32 mouse cellular contexts compared by ENCODE assay signal in the genomic region with DNA sequence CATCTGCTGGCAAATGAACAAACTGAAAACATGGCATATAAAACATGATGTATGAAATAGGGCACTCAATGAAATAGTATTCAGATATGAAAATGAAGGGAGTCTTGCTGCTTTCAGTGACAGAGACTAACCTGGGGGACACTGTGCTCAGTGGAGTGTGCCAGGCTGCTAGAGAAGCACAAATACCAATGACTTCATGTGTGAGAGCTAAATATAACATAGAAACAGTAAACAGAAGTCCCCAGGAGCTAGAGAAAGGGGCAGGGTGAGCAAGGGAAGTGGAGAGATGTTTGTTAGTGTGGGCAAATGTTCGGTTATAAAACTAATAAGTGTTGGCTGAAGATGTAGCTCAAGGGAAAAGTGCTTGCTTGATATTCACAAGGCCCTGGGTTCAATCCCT.
"Had no signal": no experiment of that assay in that cellular context is flagged by ENCODE, and none has a peak within 500 bp of the region (broad histone marks: within the 10 kb centered on the region; RNA-seq: fewer than 3 reads in every experiment).

No protein-coding gene starts in this region.

- H3K27ac ChIP-seq: limb, embryonic 10.5 days; limb, embryonic 12.5 days; limb, embryonic 13.5 days; limb, embryonic 15.5 days; liver, embryonic 12.5 days; liver, embryonic 13.5 days; liver, embryonic 14.5 days; liver, embryonic 15.5 days; lung, embryonic 15.5 days; macrophage; midbrain, embryonic 10.5 days; midbrain, embryonic 12.5 days; midbrain, embryonic 13.5 days; midbrain, embryonic 15.5 days; neural tube, embryonic 12.5 days had no signal

- H3K36me3 ChIP-seq: limb, embryonic 10.5 days; limb, embryonic 12.5 days; limb, embryonic 13.5 days; limb, embryonic 15.5 days; liver, embryonic 12.5 days; liver, embryonic 13.5 days; liver, embryonic 15.5 days; lung, embryonic 15.5 days; midbrain, embryonic 10.5 days; midbrain, embryonic 12.5 days; midbrain, embryonic 13.5 days; midbrain, embryonic 15.5 days; neural tube, embryonic 12.5 days had no signal

- H3K4me1 ChIP-seq: limb, embryonic 12.5 days; limb, embryonic 15.5 days; liver, embryonic 12.5 days; liver, embryonic 13.5 days; liver, embryonic 15.5 days; lung, embryonic 15.5 days; megakaryocyte, embryonic 14.5 days; midbrain, embryonic 10.5 days; midbrain, embryonic 12.5 days; midbrain, embryonic 13.5 days; midbrain, embryonic 15.5 days; neural tube, embryonic 12.5 days had no signal

- H3K27me3 ChIP-seq: limb, embryonic 12.5 days; limb, embryonic 13.5 days; liver, embryonic 12.5 days; liver, embryonic 13.5 days; liver, embryonic 15.5 days; lung, embryonic 15.5 days; megakaryocyte, embryonic 14.5 days; midbrain, embryonic 12.5 days; midbrain, embryonic 13.5 days; midbrain, embryonic 15.5 days; neural tube, embryonic 12.5 days had no signal

- ATAC-seq: liver, embryonic 12.5 days; liver, postnatal 0 days; lung, postnatal 0 days; midbrain, embryonic 13.5 days; midbrain, embryonic 15.5 days; midbrain, embryonic 16.5 days had no signal

- H3K4me3 ChIP-seq: limb, embryonic 10.5 days; limb, embryonic 12.5 days; limb, embryonic 13.5 days; limb, embryonic 15.5 days; liver, embryonic 12.5 days; liver, embryonic 13.5 days; liver, embryonic 15.5 days; lung, embryonic 15.5 days; midbrain, embryonic 10.5 days; midbrain, embryonic 12.5 days; midbrain, embryonic 13.5 days; midbrain, embryonic 15.5 days; myocyte; neural tube, embryonic 12.5 days had no signal

- H3K4me2 ChIP-seq: limb, embryonic 12.5 days; limb, embryonic 13.5 days; limb, embryonic 15.5 days; liver, embryonic 11.5 days; liver, embryonic 12.5 days; liver, embryonic 13.5 days; liver, embryonic 15.5 days; lung, embryonic 14.5 days; lung, embryonic 15.5 days; midbrain, embryonic 11.5 days; midbrain, embryonic 12.5 days; midbrain, embryonic 13.5 days; midbrain, embryonic 15.5 days; neural tube, embryonic 12.5 days had no signal

- H3K9me3 ChIP-seq: limb, embryonic 15.5 days; liver, embryonic 12.5 days; liver, embryonic 13.5 days; liver, embryonic 15.5 days; lung, embryonic 15.5 days; midbrain, embryonic 10.5 days had no signal

- H3K9ac ChIP-seq: limb, embryonic 12.5 days; limb, embryonic 13.5 days; limb, embryonic 15.5 days; liver, embryonic 12.5 days; liver, embryonic 13.5 days; liver, embryonic 14.5 days; liver, embryonic 15.5 days; liver, postnatal 0 days; lung, embryonic 14.5 days; lung, embryonic 15.5 days; midbrain, embryonic 12.5 days; midbrain, embryonic 13.5 days; midbrain, embryonic 15.5 days; neural tube, embryonic 12.5 days had no signal

- DNase-seq: left cerebral cortex, postnatal 4 days; liver; liver, embryonic 13.5 days; liver, postnatal 0 days; lung, adult 18-20 months; lung, adult 2 months; lung, embryonic 14.5 days; lung, postnatal 10 days; lung, postnatal 14 days; lung, postnatal 36 days; lung, postnatal 4 days; midbrain, embryonic 14.5 days had no signal
